19 mouse cellular contexts compared by ENCODE assay signal in genomic region chr9:96853300-96854186, GRCm38 (mm10). TPM values are rescaled to one million over a fixed set of nuclear protein-coding genes. Genes with fewer than 3 reads are reported as not detected.
DNase-seq lines count a peak whose midpoint lies in the region; ATAC-seq lines count a peak whose summit lies in the region.
"Had no signal": no experiment of that assay in that cellular context is flagged by ENCODE, and none has a peak within 500 bp of the region (broad histone marks: within the 10 kb centered on the region; RNA-seq: fewer than 3 reads in every experiment).

No protein-coding gene starts in this region.

- no peak for ATAC-seq in forebrain, embryonic 15.5 days (replicated peaks)
- no peak for ATAC-seq in forebrain, embryonic 11.5 days (replicated peaks; ENCODE audit: low FRiP score)
- no peak for ATAC-seq in midbrain, embryonic 14.5 days (ENCODE audit: low FRiP score, low TSS enrichment)
- ATAC-seq in midbrain, embryonic 13.5 days, result no peak
- no peak for ATAC-seq in embryonic facial prominence, embryonic 13.5 days (ENCODE audit: insufficient number of reproducible peaks, insufficient read depth, low FRiP score, low TSS enrichment, low read depth)

- DNase-seq in forebrain, embryonic 11.5 days (ENCODE audit: low spot score), result no peak
- DNase-seq in midbrain, embryonic 14.5 days, result no peak
- no peak for DNase-seq in left cerebral cortex, adult 9 months (ENCODE audit: low spot score in 2 of 2)
- no peak for DNase-seq in left cerebral cortex, adult 8-10 months (ENCODE audit: low spot score in 2 of 2)
- DNase-seq: cerebellum, adult 8-10 months; gastrocnemius, postnatal 14 days; heart, adult 18-20 months; heart, postnatal 36 days; kidney, adult 11 months; lung, postnatal 4 days; right cerebral cortex, postnatal 14 days; spleen, adult 18-20 months; thymus, postnatal 4 days had no signal

- H3K27me3 ChIP-seq in forebrain, embryonic 15.5 days, result no peaks in the 10 kb centered on the region
- no peaks in the 10 kb centered on the region for H3K27me3 ChIP-seq in forebrain, embryonic 11.5 days (ENCODE audit: control insufficient read depth, insufficient read depth, low read length)
- H3K27me3 ChIP-seq in midbrain, embryonic 14.5 days (ENCODE audit: control insufficient read depth, insufficient read depth, low read length), result no peaks in the 10 kb centered on the region
- H3K27me3 ChIP-seq in midbrain, embryonic 13.5 days, result no peaks in the 10 kb centered on the region
- H3K27me3 ChIP-seq in embryonic facial prominence, embryonic 13.5 days, result no peaks in the 10 kb centered on the region
- H3K27me3 ChIP-seq: lung, embryonic 15.5 days had no signal

- peak overlapping the region; percentile 40; the same call in 1 of the 2 replicates for H3K27ac ChIP-seq in forebrain, embryonic 15.5 days (replicated peaks)
- H3K27ac ChIP-seq in forebrain, embryonic 11.5 days (ENCODE audit: low read depth, low read length), result no peak overlapping the region
- 0 out of 2 replicates have a peak overlapping the region, but pooled peaks have one; percentile 5 for H3K27ac ChIP-seq in midbrain, embryonic 14.5 days (replicated peaks; ENCODE audit: low read depth, low read length)
- H3K27ac ChIP-seq in midbrain, embryonic 13.5 days, result no peak overlapping the region
- peak overlapping the region; percentile 84 for H3K27ac ChIP-seq in embryonic facial prominence, embryonic 13.5 days
- H3K27ac ChIP-seq: liver, embryonic 14.5 days; lung, embryonic 15.5 days; midbrain, embryonic 10.5 days had no signal

- no peak overlapping the region for H3K4me3 ChIP-seq in forebrain, embryonic 15.5 days
- H3K4me3 ChIP-seq in forebrain, embryonic 11.5 days (ENCODE audit: low read depth, low read length), result no peak overlapping the region
- H3K4me3 ChIP-seq in midbrain, embryonic 14.5 days (replicated peaks; ENCODE audit: low read depth, low read length), result no peak overlapping the region
- no peak overlapping the region for H3K4me3 ChIP-seq in midbrain, embryonic 13.5 days (replicated peaks)
- no peak overlapping the region for H3K4me3 ChIP-seq in embryonic facial prominence, embryonic 13.5 days
- H3K4me3 ChIP-seq: lung, embryonic 15.5 days; midbrain, embryonic 10.5 days had no signal

- H3K9me3 ChIP-seq in forebrain, embryonic 15.5 days, result no peaks in the 10 kb centered on the region
- H3K9me3 ChIP-seq in forebrain, embryonic 11.5 days (ENCODE audit: control insufficient read depth, low read length), result no peaks in the 10 kb centered on the region
- no peaks in the 10 kb centered on the region for H3K9me3 ChIP-seq in midbrain, embryonic 14.5 days (ENCODE audit: control insufficient read depth, low read length)
- no peaks in the 10 kb centered on the region for H3K9me3 ChIP-seq in midbrain, embryonic 13.5 days
- no peaks in the 10 kb centered on the region for H3K9me3 ChIP-seq in embryonic facial prominence, embryonic 13.5 days
- H3K9me3 ChIP-seq: lung, embryonic 15.5 days; midbrain, embryonic 10.5 days had no signal

- H3K4me1 ChIP-seq in forebrain, embryonic 15.5 days, result 0 out of 2 replicates have a peak, but pooled peaks cover 3% of the 10 kb centered on the region
- H3K4me1 ChIP-seq in forebrain, embryonic 11.5 days (replicated peaks; ENCODE audit: control insufficient read depth, insufficient read depth, low read length), result no peaks in the 10 kb centered on the region
- H3K4me1 ChIP-seq in midbrain, embryonic 14.5 days (ENCODE audit: control insufficient read depth, insufficient read depth, low read length), result peaks cover 14% of the 10 kb centered on the region
- H3K4me1 ChIP-seq in midbrain, embryonic 13.5 days (replicated peaks), result peaks cover 18% of the 10 kb centered on the region
- peaks cover 29% of the 10 kb centered on the region for H3K4me1 ChIP-seq in embryonic facial prominence, embryonic 13.5 days

- no peaks in the 10 kb centered on the region for H3K36me3 ChIP-seq in forebrain, embryonic 15.5 days
- H3K36me3 ChIP-seq in forebrain, embryonic 11.5 days (ENCODE audit: control insufficient read depth, insufficient read depth, low read length), result no peaks in the 10 kb centered on the region
- H3K36me3 ChIP-seq in midbrain, embryonic 14.5 days (ENCODE audit: control insufficient read depth, insufficient read depth, low read length), result no peaks in the 10 kb centered on the region
- H3K36me3 ChIP-seq in midbrain, embryonic 13.5 days, result no peaks in the 10 kb centered on the region
- no peaks in the 10 kb centered on the region for H3K36me3 ChIP-seq in embryonic facial prominence, embryonic 13.5 days
- H3K36me3 ChIP-seq: lung, embryonic 15.5 days had no signal

- no peak overlapping the region for H3K4me2 ChIP-seq in forebrain, embryonic 15.5 days (replicated peaks)
- H3K4me2 ChIP-seq in forebrain, embryonic 11.5 days (ENCODE audit: low read depth, low read length, severe bottlenecking), result no peak overlapping the region
- H3K4me2 ChIP-seq in midbrain, embryonic 14.5 days (ENCODE audit: low read length), result no peak overlapping the region
- no peak overlapping the region for H3K4me2 ChIP-seq in midbrain, embryonic 13.5 days (replicated peaks)
- H3K4me2 ChIP-seq in embryonic facial prominence, embryonic 13.5 days, result no peak overlapping the region
- H3K4me2 ChIP-seq: lung, embryonic 15.5 days had no signal

- 68% methylated on average over 16 of the region's 16 CpGs for WGBS in forebrain, embryonic 15.5 days
- WGBS in forebrain, embryonic 11.5 days, result 83% methylated on average over 16 of the region's 16 CpGs
- 68% methylated on average over 16 of the region's 16 CpGs for WGBS in midbrain, embryonic 14.5 days
- 74% methylated on average over 16 of the region's 16 CpGs for WGBS in midbrain, embryonic 13.5 days
- 41% methylated on average over 16 of the region's 16 CpGs for WGBS in embryonic facial prominence, embryonic 13.5 days

- H3K9ac ChIP-seq in forebrain, embryonic 15.5 days (replicated peaks), result no peak overlapping the region
- H3K9ac ChIP-seq in forebrain, embryonic 11.5 days (ENCODE audit: low read length), result no peak overlapping the region
- H3K9ac ChIP-seq in midbrain, embryonic 14.5 days (replicated peaks; ENCODE audit: low read length), result no peak overlapping the region
- H3K9ac ChIP-seq in midbrain, embryonic 13.5 days (replicated peaks), result no peak overlapping the region
- H3K9ac ChIP-seq in embryonic facial prominence, embryonic 13.5 days, result no peak overlapping the region
- H3K9ac ChIP-seq: liver, embryonic 14.5 days; lung, embryonic 15.5 days had no signal

RNA-seq across cellular contexts. Expression of gene Pxylp1, which starts 38.9 kb away (rescaled TPM):
- 33.8 and 36.6 TPM in 2 replicates for polyA plus RNA-seq in forebrain, embryonic 15.5 days (2015; fragmentation: Nextera tagmentation; extraction: Ambion mirVana)
- polyA plus RNA-seq in forebrain, embryonic 11.5 days (2014; fragmentation: Nextera tagmentation; extraction: Ambion mirVana), result 34.0 and 39.0 TPM in 2 replicates
- 52.7 and 66.1 TPM in 2 replicates for polyA plus RNA-seq in midbrain, embryonic 14.5 days (2014; fragmentation: Nextera tagmentation; extraction: Ambion mirVana)
- 63.6 and 70.7 TPM in 2 replicates for polyA plus RNA-seq in midbrain, embryonic 13.5 days (2015; fragmentation: Nextera tagmentation; extraction: Ambion mirVana)
- polyA plus RNA-seq in embryonic facial prominence, embryonic 13.5 days (2015; fragmentation: Nextera tagmentation; extraction: Ambion mirVana), result 29.1 and 33.7 TPM in 2 replicates
- 10 to 100 TPM; 17.8 to 28.5 (median 20.7) TPM for total RNA-seq in left cerebral cortex, adult 8-10 months (2022)

Comparison
In these comparisons a context has a peak if more than half of its experiments do, and no peak if none do; other contexts are left out.
1. H3K27ac ChIP-seq: peak in forebrain, embryonic 15.5 days (single experiment), midbrain, embryonic 14.5 days (single experiment) and embryonic facial prominence, embryonic 13.5 days (single experiment); none in forebrain, embryonic 11.5 days (single experiment) and midbrain, embryonic 13.5 days (single experiment).